Mouse (Mus musculus) cortical plate, adult 2 months (tissue): ENCODE results near the gene Zfp692.

Source experiments
- CTCF ChIP-seq: fragments of 200-500 bp; IDR thresholded peaks from 2 replicates; pipeline ENCODE4 v1.5.1; 2011; ENCODE audit warnings: mild to moderate bottlenecking, control low read depth, low read length; ENCODE audit not compliant: insufficient read depth; ENCODE audit errors: extremely low read depth
- POLR2A ChIP-seq: fragments of 200-500 bp; IDR thresholded peaks from 2 replicates; pipeline ENCODE4 v1.6.1; 2011; ENCODE audit warnings: mild to moderate bottlenecking, low read length, control low read depth; ENCODE audit not compliant: insufficient read depth; ENCODE audit errors: extremely low read depth

DNA sequence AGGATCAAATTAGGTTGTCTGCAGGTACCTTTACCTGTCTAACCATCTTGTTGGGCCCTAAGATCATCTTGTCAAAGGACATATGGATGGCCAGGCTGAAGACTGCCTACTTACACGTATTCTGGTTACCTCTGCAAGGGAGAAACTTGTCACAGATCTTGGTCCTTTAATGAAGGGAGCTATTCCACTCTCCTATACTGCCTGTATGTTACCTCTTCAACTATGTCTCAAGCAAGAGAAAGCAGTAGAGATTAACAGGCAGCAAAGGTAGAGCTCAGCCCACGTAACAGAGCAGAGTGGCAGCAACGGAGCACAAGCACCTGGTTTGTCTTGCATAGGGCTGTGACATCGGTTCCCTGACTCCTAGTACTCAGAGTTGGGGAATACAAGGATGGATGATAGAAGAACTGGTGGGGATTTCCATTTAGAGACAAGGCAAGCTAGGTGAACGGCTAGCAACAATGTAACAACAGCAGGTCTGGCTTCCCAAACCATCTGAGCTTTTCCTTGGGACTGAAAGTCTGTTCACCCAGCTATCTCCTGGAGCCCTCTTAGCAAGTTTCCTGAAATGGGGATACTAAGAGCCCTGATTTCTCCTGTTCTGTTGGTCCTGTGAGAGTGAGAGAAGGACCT, 8.8 kb downstream of the Zfp692 start:
- TF ChIP-seq CTCF (no peak), POLR2A (peak; percentile 5; the same call in 1 of the 2 replicates)
